27 mouse cellular contexts compared by ENCODE assay signal in genomic region chr12:49743402-49743801, GRCm38 (mm10).
"Had no signal": no experiment of that assay in that cellular context is flagged by ENCODE, and none has a peak within 500 bp of the region (broad histone marks: within the 10 kb centered on the region; RNA-seq: fewer than 3 reads in every experiment).

No protein-coding gene starts in this region.

- H3K36me3 ChIP-seq: heart, embryonic 13.5 days; heart, embryonic 15.5 days; hindbrain, embryonic 13.5 days; hindbrain, embryonic 15.5 days; kidney, embryonic 15.5 days; limb, embryonic 13.5 days; limb, embryonic 15.5 days; liver, embryonic 12.5 days had no signal

- ATAC-seq: hindbrain, postnatal 0 days; intestine, embryonic 16.5 days; liver, embryonic 12.5 days had no signal

- H3K9ac ChIP-seq: heart, embryonic 13.5 days; heart, embryonic 15.5 days; hindbrain, embryonic 13.5 days; hindbrain, embryonic 15.5 days; kidney, embryonic 15.5 days; limb, embryonic 13.5 days; limb, embryonic 15.5 days; liver, embryonic 12.5 days; liver, embryonic 14.5 days had no signal

- DNase-seq: gastrocnemius, postnatal 14 days; gastrocnemius, postnatal 36 days; heart, adult 11 months; heart, adult 2 months; heart, postnatal 14 days; heart, postnatal 36 days; kidney, adult 11 months; kidney, adult 2 months; kidney, adult 9 months; kidney, postnatal 14 days; kidney, postnatal 36 days; layer of hippocampus, adult 9-11 months; layer of hippocampus, postnatal 36 days; left cerebral cortex, postnatal 4 days had no signal

- H3K4me1 ChIP-seq: heart, embryonic 13.5 days; heart, embryonic 15.5 days; hindbrain, embryonic 13.5 days; hindbrain, embryonic 15.5 days; kidney, embryonic 15.5 days; limb, embryonic 13.5 days; limb, embryonic 15.5 days; liver, embryonic 12.5 days had no signal

- H3K27ac ChIP-seq: heart, adult 2 months; heart, embryonic 13.5 days; heart, embryonic 15.5 days; hindbrain, embryonic 13.5 days; hindbrain, embryonic 15.5 days; hindbrain, postnatal 0 days; kidney, embryonic 15.5 days; kidney, postnatal 0 days; limb, embryonic 13.5 days; limb, embryonic 15.5 days; liver, embryonic 12.5 days; liver, embryonic 14.5 days had no signal

- H3K27me3 ChIP-seq: heart, embryonic 13.5 days; heart, embryonic 15.5 days; hindbrain, embryonic 13.5 days; hindbrain, embryonic 15.5 days; kidney, embryonic 15.5 days; limb, embryonic 13.5 days; limb, embryonic 15.5 days; liver, embryonic 12.5 days had no signal

- H3K4me2 ChIP-seq: heart, embryonic 11.5 days; heart, embryonic 13.5 days; heart, embryonic 15.5 days; hindbrain, embryonic 13.5 days; hindbrain, embryonic 15.5 days; kidney, embryonic 15.5 days; limb, embryonic 13.5 days; limb, embryonic 15.5 days; liver, embryonic 12.5 days had no signal

- H3K9me3 ChIP-seq: heart, embryonic 13.5 days; heart, embryonic 15.5 days; hindbrain, embryonic 13.5 days; hindbrain, embryonic 15.5 days; kidney, embryonic 15.5 days; limb, embryonic 13.5 days; limb, embryonic 15.5 days; liver, embryonic 12.5 days had no signal

- H3K4me3 ChIP-seq: heart, adult 2 months; heart, embryonic 13.5 days; heart, embryonic 15.5 days; hindbrain, embryonic 13.5 days; hindbrain, embryonic 15.5 days; kidney, embryonic 15.5 days; limb, embryonic 13.5 days; limb, embryonic 15.5 days; liver, embryonic 12.5 days had no signal
